Mouse (Mus musculus) G1E (cell line): Measurements from ENCODE around the gene Rpl24. TPM values are rescaled to one million over a fixed set of nuclear protein-coding genes. Genes with fewer than 3 reads are reported as not detected.
"Not testable (repeated sequence)": the region's sequence is repeated elsewhere in the genome, so short reads cannot be mapped to it uniquely, and the experiment has no call there.

Experiments used
- ATAC-seq: 2 replicates; pipeline ENCODE4 v1.8.0; 2016; ENCODE audit warnings: mild to moderate bottlenecking; ENCODE audit not compliant: insufficient number of reproducible peaks, poor library complexity, low FRiP score, severe bottlenecking; ENCODE audit errors: extremely low read depth
- DNase-seq: peaks from one replicate; pipeline ENCODE4 v3.0.0; 2012; ENCODE audit warnings: low spot score
- H3K27me3 ChIP-seq: 2 replicates; pipeline ENCODE4 v1.6.1; 2012; ENCODE audit warnings: mild to moderate bottlenecking, low read length, inconsistent platforms; ENCODE audit not compliant: insufficient read depth
- H3K36me3 ChIP-seq: replicated peaks from 2 replicates; pipeline ENCODE3; 2012; ENCODE audit warnings: mild to moderate bottlenecking, inconsistent platforms
- H3K4me1 ChIP-seq: 2 replicates; pipeline ENCODE4 v1.6.1; 2012; ENCODE audit warnings: low read depth, low read length, inconsistent platforms, mixed read lengths; ENCODE audit not compliant: insufficient read depth
- H3K4me3 ChIP-seq: 2 replicates; pipeline ENCODE4 v1.5.1; 2012; ENCODE audit warnings: low read depth, mild to moderate bottlenecking, inconsistent platforms, low read length, moderate library complexity, mixed read lengths
- H3K9me3 ChIP-seq: replicated peaks from 2 replicates; pipeline ENCODE4 v1.6.1; 2012; ENCODE audit warnings: inconsistent platforms
- CTCF ChIP-seq: IDR thresholded peaks from 2 replicates; pipeline ENCODE4 v1.5.1; 2012; ENCODE audit warnings: low read depth, low read length, inconsistent platforms, mixed read lengths
- GATA1 ChIP-seq: IDR thresholded peaks from 2 replicates; pipeline ENCODE4 v1.6.1; 2012; ENCODE audit warnings: borderline replicate concordance, low read length, inconsistent platforms, mixed read lengths
- GATA2 ChIP-seq: IDR thresholded peaks from 2 replicates; pipeline ENCODE4 v1.6.1; 2012; ENCODE audit warnings: low read depth, low read length, inconsistent platforms, borderline replicate concordance
- POLR2AphosphoS5 ChIP-seq: IDR thresholded peaks from 2 replicates; pipeline ENCODE4 v1.6.1; 2012; ENCODE audit warnings: low read depth, low read length, inconsistent platforms; ENCODE audit not compliant: insufficient replicate concordance
- TAL1 ChIP-seq: conservative IDR thresholded peaks from 2 replicates; pipeline ENCODE4 v1.6.1; 2012; ENCODE audit warnings: low read depth, low read length, inconsistent platforms, mixed read lengths
- polyA plus RNA-seq: library from polyadenylated mRNA; stranded (reverse); fragments of >175 nt; gene quantifications from 2 replicates; pipeline ENCODE4 v1.2.3, GENCODE M21; 2012
- total RNA-seq, 2 experiments: library from RNA; stranded (forward) in 1 of 2; stranded (reverse) in 1 of 2; fragments of 200-1000 nt in 1 of 2; fragments of >200 nt in 1 of 2; fragmentation: Nextera tagmentation in 1 of 2; gene quantifications; 2 replicates each; pipeline ENCODE4 v1.2.3; 2014 to 2017

Rpl24 gene
- total and polyA plus RNA-seq, 3 experiments, result 148 to 1,386 (median 496) TPM

DNA sequence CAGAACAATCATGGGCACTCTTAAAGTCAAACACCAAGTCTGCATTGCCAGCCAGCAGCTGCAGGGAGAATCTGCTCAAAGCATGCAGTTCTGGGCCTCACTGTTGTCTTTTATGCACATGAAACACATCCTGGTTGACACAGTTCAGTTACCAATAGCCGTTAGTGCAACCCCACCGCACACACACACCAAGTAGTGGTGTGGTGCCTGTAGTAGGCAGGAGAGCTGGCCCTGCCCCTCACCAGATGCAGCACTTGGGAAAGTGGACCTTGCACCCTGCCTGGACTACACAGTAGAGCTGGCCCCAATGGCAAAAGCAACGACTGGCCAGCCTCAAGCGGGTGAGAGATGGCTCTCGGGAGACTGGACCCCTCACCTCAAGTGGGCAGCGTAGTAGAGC lies 26.4 kb upstream of the Rpl24 start:
- no peak for ATAC-seq
- H3K4me3 ChIP-seq, result no peak overlapping the region

DNA sequence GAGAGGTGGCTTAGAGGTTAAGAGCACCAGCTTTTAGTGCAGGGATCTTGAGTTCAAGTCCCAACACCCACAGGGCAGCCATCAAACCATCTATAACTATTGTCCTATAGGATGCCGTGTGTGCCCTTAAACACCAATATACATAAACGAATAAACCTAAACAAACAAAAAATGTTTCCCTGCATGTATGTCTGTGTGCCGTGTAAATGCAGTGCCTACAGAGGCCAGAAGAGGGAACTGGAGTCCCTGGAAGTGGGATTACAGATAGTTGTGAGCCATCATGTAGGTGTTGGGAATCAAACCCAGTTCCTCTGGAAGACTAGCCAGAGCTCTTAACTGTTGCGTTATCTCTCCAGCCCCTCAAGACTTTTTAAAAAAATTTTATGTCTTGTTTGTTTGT lies 25.3 kb upstream of the Rpl24 start:
- no peak for TF ChIP-seq GATA2
- TF ChIP-seq POLR2AphosphoS5, result no peak
- no peak for TF ChIP-seq CTCF
- no peak for TF ChIP-seq TAL1
- TF ChIP-seq GATA1, result no peak
- Histone ChIP-seq H3K4me1 (peaks cover 7% of the 10 kb centered on the region), H3K4me3 (no peak overlapping the region), H3K9me3 (no peaks in the 10 kb centered on the region), H3K36me3 (no peaks in the 10 kb centered on the region), H3K27me3 (peaks cover 4% of the 10 kb centered on the region; the same call in 1 of the 2 replicates)
- ATAC-seq (no peak), DNase-seq (no peak)

More for the DNA sequence above, 26.4 kb upstream of the Rpl24 start:
- Histone ChIP-seq H3K36me3 (no peaks in the 10 kb centered on the region), H3K27me3 (peaks cover 4% of the 10 kb centered on the region; the same call in 1 of the 2 replicates), H3K4me1 (peaks cover 10% of the 10 kb centered on the region), H3K9me3 (no peaks in the 10 kb centered on the region)
- no peak for DNase-seq
- TF ChIP-seq GATA2 (no peak), TAL1 (no peak), POLR2AphosphoS5 (no peak), CTCF (no peak), GATA1 (no peak)

GRCm38 (mm10) chr16:55947266-55947665 lies 18.8 kb upstream of the Rpl24 start:
- TF ChIP-seq GATA1, result no peak
- TF ChIP-seq POLR2AphosphoS5, result no peak
- TF ChIP-seq CTCF, result no peak
- TF ChIP-seq TAL1, result no peak
- TF ChIP-seq GATA2, result no peak
- H3K4me3 ChIP-seq, result no peak overlapping the region

GRCm38 (mm10) chr16:55947876-55948410 lies 18.1 kb upstream of the Rpl24 start:
- H3K36me3 ChIP-seq, ATAC-seq, H3K4me3 ChIP-seq, H3K9me3 ChIP-seq, DNase-seq, H3K27me3 ChIP-seq: not testable (repeated sequence)
- H3K4me1 ChIP-seq, result peaks cover 25% of the 10 kb centered on the region

More at GRCm38 (mm10) chr16:55947266-55947665, 18.8 kb upstream of the Rpl24 start:
- Histone ChIP-seq H3K9me3 (no peaks in the 10 kb centered on the region), H3K36me3 (no peaks in the 10 kb centered on the region), H3K27me3 (no peaks in the 10 kb centered on the region; the same call in 1 of the 2 replicates), H3K4me1 (peaks cover 21% of the 10 kb centered on the region)
- ATAC-seq, result no peak
- DNase-seq, result no peak

GRCm38 (mm10) chr16:55948963-55949362 lies 17.1 kb upstream of the Rpl24 start:
- ATAC-seq, result peak; percentile 73
- TF ChIP-seq GATA2 (no peak), CTCF (no peak), GATA1 (no peak), POLR2AphosphoS5 (no peak), TAL1 (no peak)
- Histone ChIP-seq H3K9me3 (no peaks in the 10 kb centered on the region), H3K27me3 (no peaks in the 10 kb centered on the region; the same call in 1 of the 2 replicates), H3K4me3 (no peak overlapping the region; the same call in 1 of the 2 replicates), H3K36me3 (no peaks in the 10 kb centered on the region), H3K4me1 (peaks cover 25% of the 10 kb centered on the region)
- peak; percentile 36 for DNase-seq

DNA sequence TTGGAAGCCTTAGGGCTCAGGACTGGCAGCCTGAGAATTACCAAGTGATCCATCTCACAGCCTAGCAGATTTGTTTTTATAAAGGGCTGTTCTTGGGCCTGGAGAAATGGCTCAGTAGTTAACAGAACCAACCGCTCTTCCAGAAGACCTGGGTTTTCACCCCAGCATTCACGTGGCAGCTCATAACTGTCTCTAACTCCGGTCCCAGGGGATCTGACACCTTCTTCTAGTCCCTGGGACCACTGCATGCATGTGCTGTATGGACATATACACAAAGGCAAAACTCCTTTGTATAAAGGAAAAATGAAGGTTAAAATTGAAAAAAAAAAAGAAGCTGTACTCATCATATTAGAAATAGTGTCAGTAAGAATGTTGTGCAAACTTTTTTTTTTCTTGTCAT lies 15.6 kb upstream of the Rpl24 start:
- no peak for ATAC-seq
- no peaks in the 10 kb centered on the region for H3K27me3 ChIP-seq
- TF ChIP-seq CTCF (no peak), GATA2 (no peak), TAL1 (no peak), GATA1 (no peak), POLR2AphosphoS5 (no peak)
- no peak for DNase-seq
- no peak overlapping the region for H3K4me3 ChIP-seq
- no peaks in the 10 kb centered on the region; the same call in 1 of the 2 replicates for H3K9me3 ChIP-seq
- H3K36me3 ChIP-seq, result no peaks in the 10 kb centered on the region
- H3K4me1 ChIP-seq, result peaks cover 25% of the 10 kb centered on the region
